Mouse (Mus musculus): ENCODE data around the gene Gm49369. TPM values are rescaled to one million over a fixed set of nuclear protein-coding genes. Genes with fewer than 3 reads are reported as not detected.

Gene Gm49369
- polyA plus RNA-seq, 2 experiments = 0.29 TPM; not detected in 1

- H3K9ac ChIP-seq (replicated peaks) = no peak overlapping the region
- no peaks in the 10 kb centered on the region for H3K9me3 ChIP-seq (ENCODE audit: control insufficient read depth, low read length)
- H3K4me3 ChIP-seq (ENCODE audit: insufficient read depth in 1 of 2, low read depth in 2 of 2, low read length in 2 of 2) = no peak overlapping the region
- DNase-seq (ENCODE audit: low read depth in 3 of 3, low spot score in 3 of 3) = no peak
- ATAC-seq (ENCODE audit: insufficient read depth) = no peak
- no peak for TF ChIP-seq EP300 (IDR thresholded peaks at IDR 0.05; ENCODE audit: low read depth)
- no peak for TF ChIP-seq CTCF (IDR thresholded peaks at IDR 0.05; ENCODE audit: low read depth)
- peaks cover 34% of the 10 kb centered on the region in 2 experiments for H3K4me1 ChIP-seq (replicated peaks; ENCODE audit: control insufficient read depth in 2 of 2, insufficient read depth in 2 of 2, low read length in 1 of 2)
- no peaks in the 10 kb centered on the region for H3K36me3 ChIP-seq (replicated peaks; ENCODE audit: control insufficient read depth, insufficient read depth, low read depth)
- 64% methylated on average over 3 of the region's 3 CpGs for WGBS (ENCODE audit: insufficient replicate concordance)
- H3K27me3 ChIP-seq (ENCODE audit: control insufficient read depth, insufficient read depth, low read length) = no peaks in the 10 kb centered on the region
- no peak overlapping the region for H3K27ac ChIP-seq
- H3K4me2 ChIP-seq (ENCODE audit: low read depth) = no peak overlapping the region
Measured at GRCm38 (mm10) chr7:142357566-142357965, 24.9 kb downstream of the Gm49369 start.

DNA sequence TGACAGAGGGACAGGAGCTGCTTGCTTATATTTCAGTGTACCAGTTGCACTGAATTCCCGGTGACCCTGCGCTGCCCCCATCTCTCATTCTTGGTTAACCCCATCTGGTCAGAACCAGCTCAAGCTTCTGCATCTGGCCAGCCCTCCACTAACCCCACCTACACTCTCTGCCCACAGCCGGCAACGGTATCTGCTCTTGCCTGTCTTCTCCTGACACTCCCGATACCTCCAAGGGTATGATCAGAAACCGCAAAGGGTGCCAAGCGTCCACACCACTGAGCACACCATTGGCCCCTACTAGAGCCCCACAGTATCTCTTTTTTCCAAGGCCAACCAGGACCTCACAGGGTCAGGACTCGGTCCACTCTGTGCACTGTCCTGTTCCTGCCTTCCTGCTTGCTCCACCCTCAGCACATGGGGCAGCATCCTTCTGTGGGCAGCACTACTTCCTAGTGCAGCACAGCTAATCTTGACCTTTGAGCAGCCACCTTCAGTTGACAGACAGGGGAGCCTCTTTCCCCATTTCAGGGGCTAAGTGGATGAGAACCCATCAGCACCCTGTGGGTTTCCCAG lies 27.7 kb downstream of the Gm49369 start:
- WGBS (ENCODE audit: insufficient replicate concordance) = 11% methylated on average over 8 of the region's 8 CpGs
- Histone ChIP-seq H3K27ac (peak overlapping the region; percentile 38), H3K9me3 (ENCODE audit: control insufficient read depth, low read length) (no peaks in the 10 kb centered on the region), H3K36me3 (replicated peaks; ENCODE audit: control insufficient read depth, insufficient read depth, low read depth) (no peaks in the 10 kb centered on the region), H3K4me1 (replicated peaks; ENCODE audit: control insufficient read depth in 2 of 2, insufficient read depth in 2 of 2, low read length in 1 of 2) (peaks cover 44 to 47% of the 10 kb centered on the region in 2 experiments), H3K4me3 (ENCODE audit: insufficient read depth in 1 of 2, low read depth in 2 of 2, low read length in 2 of 2) (no peak overlapping the region), H3K9ac (replicated peaks) (peak overlapping the region; percentile 44), H3K27me3 (ENCODE audit: control insufficient read depth, insufficient read depth, low read length) (no peaks in the 10 kb centered on the region), H3K4me2 (ENCODE audit: low read depth) (peak overlapping the region; percentile 43)
- TF ChIP-seq EP300 (IDR thresholded peaks at IDR 0.05; ENCODE audit: low read depth) = peak; percentile 82
- no peak for TF ChIP-seq CTCF (IDR thresholded peaks at IDR 0.05; ENCODE audit: low read depth)
- peak; percentile 87 for ATAC-seq (ENCODE audit: insufficient read depth)
- DNase-seq (ENCODE audit: low read depth in 3 of 3, low spot score in 3 of 3) = peak; percentile 56 to 58 (median 56)

GRCm38 (mm10) chr7:142353854-142354253 lies 28.6 kb downstream of the Gm49369 start:
- Histone ChIP-seq H3K27ac (peak overlapping the region; percentile 38), H3K4me1 (replicated peaks; ENCODE audit: control insufficient read depth in 2 of 2, insufficient read depth in 2 of 2, low read length in 1 of 2) (peaks cover 44 to 48% of the 10 kb centered on the region in 2 experiments), H3K36me3 (replicated peaks; ENCODE audit: control insufficient read depth, insufficient read depth, low read depth) (no peaks in the 10 kb centered on the region), H3K9me3 (ENCODE audit: control insufficient read depth, low read length) (no peaks in the 10 kb centered on the region), H3K9ac (replicated peaks) (peak overlapping the region; percentile 38; the same call in 1 of the 2 replicates), H3K27me3 (ENCODE audit: control insufficient read depth, insufficient read depth, low read length) (no peaks in the 10 kb centered on the region), H3K4me2 (ENCODE audit: low read depth) (peak overlapping the region; percentile 43), H3K4me3 (ENCODE audit: insufficient read depth in 1 of 2, low read depth in 2 of 2, low read length in 2 of 2) (no peak overlapping the region)
- DNase-seq (ENCODE audit: low read depth in 3 of 3, low spot score in 3 of 3) (peak; percentile 68 to 81 (median 74)), ATAC-seq (ENCODE audit: insufficient read depth) (peak; percentile 82)
- TF ChIP-seq CTCF (IDR thresholded peaks at IDR 0.05; ENCODE audit: low read depth) (no peak), EP300 (IDR thresholded peaks at IDR 0.05; ENCODE audit: low read depth) (peak; percentile 68; the same call in 1 of the 2 replicates)
- 13% methylated on average over 5 of the region's 5 CpGs for WGBS (ENCODE audit: insufficient replicate concordance)

DNA sequence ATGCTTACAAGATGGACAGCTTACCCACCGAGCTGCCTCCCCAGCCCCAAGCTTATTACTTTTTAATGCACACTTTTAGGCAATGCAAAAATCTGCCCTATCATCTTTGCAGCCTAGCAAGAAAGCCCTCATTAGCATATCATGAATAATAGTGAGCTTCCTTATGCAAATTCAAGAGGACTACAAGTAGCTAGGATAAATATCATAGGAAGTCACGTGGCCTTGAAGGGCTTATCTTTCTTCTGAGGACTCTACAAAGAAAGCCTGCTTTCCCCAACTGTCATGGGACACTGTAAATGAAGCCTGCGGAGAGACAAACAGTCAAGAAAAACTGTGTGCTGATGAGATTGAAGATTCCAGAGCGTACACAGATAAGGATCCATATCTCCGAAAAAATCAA lies 30.9 kb downstream of the Gm49369 start:
- peak; percentile 50; the same call in 1 of the 2 replicates for TF ChIP-seq EP300 (IDR thresholded peaks at IDR 0.05; ENCODE audit: low read depth)
- no peak for TF ChIP-seq CTCF (IDR thresholded peaks at IDR 0.05; ENCODE audit: low read depth)
- Histone ChIP-seq H3K27ac (peak overlapping the region; percentile 73), H3K9me3 (ENCODE audit: control insufficient read depth, low read length) (no peaks in the 10 kb centered on the region), H3K27me3 (ENCODE audit: control insufficient read depth, insufficient read depth, low read length) (no peaks in the 10 kb centered on the region), H3K4me1 (replicated peaks; ENCODE audit: control insufficient read depth in 2 of 2, insufficient read depth in 2 of 2, low read length in 1 of 2) (peaks cover 60 to 63% of the 10 kb centered on the region in 2 experiments), H3K4me2 (ENCODE audit: low read depth) (no peak overlapping the region), H3K4me3 (ENCODE audit: insufficient read depth in 1 of 2, low read depth in 2 of 2, low read length in 2 of 2) (no peak overlapping the region), H3K9ac (replicated peaks) (no peak overlapping the region), H3K36me3 (replicated peaks; ENCODE audit: control insufficient read depth, insufficient read depth, low read depth) (no peaks in the 10 kb centered on the region)
- no peak for DNase-seq (ENCODE audit: low read depth in 3 of 3, low spot score in 3 of 3)
- WGBS (ENCODE audit: insufficient replicate concordance) = 20% methylated on average over 5 of the region's 5 CpGs
- ATAC-seq (ENCODE audit: insufficient read depth) = no peak

- Histone ChIP-seq H3K4me3 (ENCODE audit: insufficient read depth in 1 of 2, low read depth in 2 of 2, low read length in 2 of 2) (no peak overlapping the region), H3K36me3 (replicated peaks; ENCODE audit: control insufficient read depth, insufficient read depth, low read depth) (no peaks in the 10 kb centered on the region), H3K4me2 (ENCODE audit: low read depth) (no peak overlapping the region), H3K4me1 (replicated peaks; ENCODE audit: control insufficient read depth in 2 of 2, insufficient read depth in 2 of 2, low read length in 1 of 2) (peaks cover 47 to 49% of the 10 kb centered on the region in 2 experiments), H3K9me3 (ENCODE audit: control insufficient read depth, low read length) (no peaks in the 10 kb centered on the region), H3K9ac (replicated peaks) (no peak overlapping the region), H3K27ac (no peak overlapping the region), H3K27me3 (ENCODE audit: control insufficient read depth, insufficient read depth, low read length) (no peaks in the 10 kb centered on the region)
- TF ChIP-seq EP300 (IDR thresholded peaks at IDR 0.05; ENCODE audit: low read depth) = no peak
- TF ChIP-seq CTCF (IDR thresholded peaks at IDR 0.05; ENCODE audit: low read depth) = no peak
- 58% methylated on average over 9 of the region's 9 CpGs for WGBS (ENCODE audit: insufficient replicate concordance)
- DNase-seq (ENCODE audit: low read depth in 3 of 3, low spot score in 3 of 3) (no peak), ATAC-seq (ENCODE audit: insufficient read depth) (no peak)
Measured at GRCm38 (mm10) chr7:142349308-142349961, 33.0 kb downstream of the Gm49369 start.
